Mouse (Mus musculus) intestine, postnatal 0 days (tissue): ENCODE measurements around the gene Scn3a. TPM values are rescaled to one million over a fixed set of nuclear protein-coding genes. Genes with fewer than 3 reads are reported as not detected.

Source experiments
- ATAC-seq: fragments of 200-750 bp; cut with Nextera tagmentation; 2 replicates; pipeline ENCODE4 v1.8.0; 2017; ENCODE audit warnings: mild to moderate bottlenecking, moderate TSS enrichment, moderate library complexity
- H3K27ac ChIP-seq: fragments of 300-500 bp; sonication (generic); 2 replicates; pipeline ENCODE4 v1.5.1; 2014; ENCODE audit warnings: mild to moderate bottlenecking, low read depth, low read length, moderate library complexity
- H3K27me3 ChIP-seq: fragments of 300-500 bp; sonication (generic); replicated peaks from 2 replicates; pipeline ENCODE4 v1.6.1; 2014; ENCODE audit warnings: low read length, mixed read lengths; ENCODE audit not compliant: control insufficient read depth, insufficient read depth
- H3K36me3 ChIP-seq: fragments of 300-500 bp; sonication (generic); 2 replicates; pipeline ENCODE4 v1.6.1; 2014; ENCODE audit warnings: mild to moderate bottlenecking, moderate library complexity; ENCODE audit not compliant: control insufficient read depth, insufficient read depth
- H3K4me1 ChIP-seq: fragments of 300-500 bp; sonication (generic); replicated peaks from 2 replicates; pipeline ENCODE4 v1.6.1; 2014; ENCODE audit warnings: antibody characterized with exemption, low read length, mixed read lengths; ENCODE audit not compliant: control insufficient read depth, insufficient read depth
- H3K4me2 ChIP-seq: fragments of 300-500 bp; sonication (generic); replicated peaks from 2 replicates; pipeline ENCODE4 v1.6.1; 2014; ENCODE audit warnings: low read depth, mild to moderate bottlenecking, moderate library complexity
- H3K4me3 ChIP-seq: fragments of 300-500 bp; sonication (generic); 2 replicates; pipeline ENCODE4 v1.5.1; 2014; ENCODE audit warnings: low read depth, low read length
- H3K9ac ChIP-seq: fragments of 300-500 bp; sonication (generic); 2 replicates; pipeline ENCODE4 v1.6.1; 2014; ENCODE audit warnings: mild to moderate bottlenecking, low read depth, low read length
- H3K9me3 ChIP-seq: fragments of 300-500 bp; sonication (generic); 2 replicates; pipeline ENCODE4 v1.6.1; 2016; ENCODE audit warnings: mixed run types; ENCODE audit not compliant: control insufficient read depth
- CTCF ChIP-seq: sonication (generic); IDR thresholded peaks from 2 replicates; pipeline ENCODE4 v1.5.1; 2016; ENCODE audit warnings: low read depth, mild to moderate bottlenecking, control low read depth, antibody characterized with exemption, moderate library complexity
- WGBS: fragments of 180-500 bp; shearing (Covaris S2); extraction: QIAGEN DNeasy Blood & Tissue Kit; methylation state at CpG from one replicate; pipeline ENCODE4 v1.1.7; 2014; 5-methylcytosine and 5-hydroxymethylcytosine counted together
- polyA plus RNA-seq: library from polyadenylated mRNA; unstranded; fragments of >200 nt; fragmentation: Nextera tagmentation; extraction: Ambion mirVana; gene quantifications from 2 replicates; pipeline ENCODE4 v1.2.1, GENCODE M21; 2015

Gene Scn3a
- polyA plus RNA-seq, 1 experiment from 2014 or later: 1.1 TPM

DNA sequence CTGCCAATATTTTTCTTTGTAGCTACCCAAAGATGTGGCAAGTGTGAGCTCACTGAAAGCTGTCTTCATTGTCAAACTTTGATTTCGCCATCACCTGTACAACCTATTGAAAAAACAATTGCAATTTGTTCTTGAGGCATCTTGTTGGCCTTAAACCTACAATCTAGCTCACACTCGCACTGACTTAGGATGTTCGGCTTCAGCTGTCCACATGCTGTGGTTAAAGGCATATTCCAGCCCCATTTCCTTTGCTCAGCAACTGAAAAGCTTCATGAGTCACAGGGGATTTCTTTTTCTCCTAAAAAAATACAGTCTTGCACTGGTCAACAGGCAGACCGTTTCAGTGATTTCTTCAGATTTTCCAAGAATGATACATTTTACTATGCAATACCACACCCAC lies 124.3 kb downstream of the Scn3a start:
- no peak for TF ChIP-seq CTCF
- no peak overlapping the region for H3K27ac ChIP-seq
- no peaks in the 10 kb centered on the region for H3K9me3 ChIP-seq
- no peaks in the 10 kb centered on the region for H3K27me3 ChIP-seq
- WGBS: 83% methylated on average over 4 of the region's 4 CpGs
- no peaks in the 10 kb centered on the region for H3K36me3 ChIP-seq
- ATAC-seq: no peak
- H3K4me2 ChIP-seq: no peak overlapping the region
- no peaks in the 10 kb centered on the region for H3K4me1 ChIP-seq
- H3K4me3 ChIP-seq: no peak overlapping the region
- H3K9ac ChIP-seq: no peak overlapping the region

DNA sequence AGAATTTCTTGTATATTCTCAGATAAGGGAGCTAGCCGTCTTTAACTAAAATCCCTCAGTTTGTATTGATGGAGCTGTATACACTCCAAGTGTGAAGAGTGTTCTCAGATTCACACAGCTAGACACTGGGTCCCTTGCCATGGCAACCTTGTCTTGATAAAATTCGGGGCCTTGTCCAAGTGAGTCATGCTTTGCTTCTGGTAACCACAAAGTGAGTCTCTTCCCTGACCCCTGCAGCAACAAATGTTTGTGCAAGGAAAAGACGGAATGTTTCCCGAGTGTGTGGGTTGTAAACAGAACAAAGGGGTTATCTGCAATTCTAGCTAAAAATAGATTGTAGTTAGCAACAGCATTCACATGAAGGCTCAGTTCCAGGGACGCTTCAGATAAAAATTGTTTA lies 125.9 kb downstream of the Scn3a start:
- Histone ChIP-seq H3K27me3 (no peaks in the 10 kb centered on the region), H3K36me3 (no peaks in the 10 kb centered on the region), H3K4me2 (no peak overlapping the region), H3K4me1 (no peaks in the 10 kb centered on the region), H3K4me3 (no peak overlapping the region), H3K9ac (no peak overlapping the region), H3K9me3 (no peaks in the 10 kb centered on the region), H3K27ac (no peak overlapping the region)
- WGBS: 22% methylated on average over 5 of the region's 5 CpGs
- TF ChIP-seq CTCF: no peak
- no peak for ATAC-seq

DNA sequence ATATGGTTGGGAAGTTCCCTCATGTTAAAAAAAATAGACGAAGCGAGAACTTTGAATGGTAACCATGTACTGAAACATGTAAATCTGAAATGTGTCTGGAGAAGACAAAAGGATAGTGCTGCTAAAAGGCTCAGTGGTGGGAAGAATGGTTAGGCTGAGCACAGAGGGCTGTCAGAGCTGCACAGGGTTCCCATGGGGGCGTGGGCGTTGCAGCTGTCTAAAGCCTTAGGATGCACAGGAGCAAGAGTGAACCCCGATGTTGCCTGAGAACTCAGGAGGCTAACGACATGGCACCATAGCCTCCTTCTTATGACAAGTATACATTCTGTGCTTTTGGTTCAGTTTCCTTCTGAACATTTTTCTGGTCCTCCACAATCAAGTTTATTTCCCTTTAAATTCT lies 126.3 kb downstream of the Scn3a start:
- TF ChIP-seq CTCF: no peak
- Histone ChIP-seq H3K9ac (no peak overlapping the region), H3K27ac (no peak overlapping the region), H3K27me3 (no peaks in the 10 kb centered on the region), H3K36me3 (no peaks in the 10 kb centered on the region), H3K4me3 (no peak overlapping the region), H3K4me1 (no peaks in the 10 kb centered on the region), H3K9me3 (no peaks in the 10 kb centered on the region), H3K4me2 (no peak overlapping the region)
- WGBS: 90% methylated on average over 6 of the region's 6 CpGs
- no peak for ATAC-seq

DNA sequence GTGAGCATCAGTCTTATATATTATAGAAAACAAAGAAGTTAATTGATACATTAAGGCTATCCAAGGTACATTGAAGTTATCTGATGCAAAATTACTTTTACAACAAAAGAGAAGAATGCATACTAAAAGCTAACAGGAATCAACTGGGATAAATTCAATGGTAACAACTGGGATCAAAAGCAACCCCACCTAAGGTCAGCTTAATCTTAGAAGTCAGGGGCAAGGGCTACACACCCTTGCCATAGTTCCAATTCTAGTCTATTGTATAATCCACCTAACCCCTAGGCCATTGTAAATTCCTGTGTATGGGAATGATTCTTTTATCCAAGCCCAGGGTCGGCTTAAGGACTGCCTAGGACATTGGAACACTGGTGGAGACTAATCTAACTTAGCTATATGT lies 130.5 kb downstream of the Scn3a start:
- WGBS: 73% methylated on average over 1 of the region's 1 CpGs
- H3K27ac ChIP-seq: no peak overlapping the region
- ATAC-seq: no peak
- no peaks in the 10 kb centered on the region for H3K36me3 ChIP-seq
- H3K4me2 ChIP-seq: no peak overlapping the region
- H3K9ac ChIP-seq: no peak overlapping the region
- H3K27me3 ChIP-seq: no peaks in the 10 kb centered on the region
- no peaks in the 10 kb centered on the region for H3K4me1 ChIP-seq
- H3K9me3 ChIP-seq: no peaks in the 10 kb centered on the region
- no peak overlapping the region for H3K4me3 ChIP-seq
- TF ChIP-seq CTCF: no peak

DNA sequence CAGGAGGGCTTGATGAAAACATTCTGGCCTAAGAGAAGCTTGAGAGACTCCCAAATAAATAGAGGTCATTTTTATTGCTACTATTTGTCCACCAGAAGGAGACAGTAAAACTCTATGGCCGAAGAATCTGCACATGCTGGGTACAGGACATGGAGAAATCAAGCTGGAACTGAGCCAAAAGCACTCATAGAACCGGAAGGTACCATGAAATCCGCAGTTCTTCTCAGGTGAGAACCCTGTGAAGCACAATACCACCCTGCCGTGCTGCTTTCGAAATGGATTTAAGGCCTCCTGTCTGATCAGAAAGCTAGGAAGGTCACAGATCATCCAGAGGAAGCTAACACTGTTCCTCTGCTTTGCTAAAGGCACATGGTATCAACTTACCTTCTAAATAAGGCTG lies 143.9 kb downstream of the Scn3a start:
- Histone ChIP-seq H3K27me3 (no peaks in the 10 kb centered on the region), H3K9me3 (no peaks in the 10 kb centered on the region), H3K27ac (no peak overlapping the region), H3K4me2 (no peak overlapping the region), H3K4me3 (no peak overlapping the region), H3K4me1 (no peaks in the 10 kb centered on the region), H3K36me3 (no peaks in the 10 kb centered on the region), H3K9ac (no peak overlapping the region)
- WGBS: 65% methylated on average over 5 of the region's 5 CpGs
- TF ChIP-seq CTCF: 0 out of 2 replicates have a peak, but pooled peaks have one; percentile 6
- ATAC-seq: no peak

DNA sequence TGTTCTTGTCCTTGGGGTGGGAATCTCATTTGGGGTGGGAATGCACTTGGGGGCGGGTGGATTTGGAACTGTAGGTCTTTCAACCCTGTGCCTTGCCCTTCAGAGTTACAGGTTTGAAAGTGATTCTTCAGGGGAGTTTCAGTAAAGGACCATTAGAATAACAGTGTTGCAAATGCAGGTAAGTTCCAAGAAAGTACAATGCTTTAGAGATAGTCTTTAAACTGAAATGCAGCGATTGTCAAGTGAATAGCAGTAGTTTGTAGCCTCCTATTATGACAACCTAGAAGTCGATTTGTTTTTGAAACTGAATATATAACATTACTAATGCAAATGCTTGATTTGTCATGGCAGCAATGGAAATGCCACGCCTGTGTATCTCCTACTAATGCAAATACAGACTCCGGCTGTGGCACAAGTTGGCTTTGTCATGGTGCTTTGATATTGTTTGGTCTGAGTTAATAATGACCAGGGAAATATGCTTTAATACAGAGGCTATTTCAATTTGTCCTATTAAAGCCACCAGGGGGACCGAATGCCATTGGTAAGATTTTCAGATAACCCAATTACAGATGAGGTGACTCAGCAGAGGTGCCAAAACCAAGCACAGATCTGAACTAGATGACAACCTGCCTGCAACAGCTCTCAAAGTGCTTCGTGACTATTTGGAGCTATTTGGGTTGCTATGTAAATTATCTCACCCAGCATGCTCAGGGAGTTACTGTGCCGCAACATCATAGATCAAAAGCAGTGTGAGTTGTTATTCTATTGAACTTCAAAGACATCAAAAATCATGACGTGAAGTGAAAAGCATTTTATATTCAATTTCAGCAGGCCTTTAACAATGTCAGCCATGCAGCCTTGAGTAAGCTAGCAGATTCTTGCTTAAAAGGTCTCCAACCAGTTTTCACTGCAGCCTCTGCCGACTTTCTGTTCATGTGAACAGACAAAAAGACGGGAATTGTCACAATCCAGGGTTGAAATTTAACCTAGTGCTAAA lies 145.9 kb downstream of the Scn3a start:
- no peak for ATAC-seq
- H3K4me3 ChIP-seq: no peak overlapping the region

More for the DNA sequence above, 145.9 kb downstream of the Scn3a start:
- 58% methylated on average over 11 of the region's 11 CpGs for WGBS
- Histone ChIP-seq H3K9me3 (no peaks in the 10 kb centered on the region), H3K36me3 (no peaks in the 10 kb centered on the region), H3K4me1 (no peaks in the 10 kb centered on the region), H3K27ac (no peak overlapping the region), H3K27me3 (no peaks in the 10 kb centered on the region), H3K9ac (no peak overlapping the region), H3K4me2 (no peak overlapping the region)
- no peak for TF ChIP-seq CTCF
